Mouse (Mus musculus) limb, embryonic 14.5 days (tissue): ENCODE results near the gene Trpv2. TPM values are rescaled to one million over a fixed set of nuclear protein-coding genes. Genes with fewer than 3 reads are reported as not detected.

Experiments
- ATAC-seq: fragments of 200-750 bp; cut with Nextera tagmentation; 2 replicates; pipeline ENCODE4 v1.8.0; 2017; ENCODE audit warnings: low read depth, moderate number of reproducible peaks, moderate TSS enrichment; ENCODE audit not compliant: low FRiP score
- DNase-seq: peaks from one replicate; pipeline ENCODE4 v3.0.0-alpha.2; 2015; ENCODE audit warnings: low spot score
- H3K27ac ChIP-seq: fragments of 300-500 bp; sonication (generic); replicated peaks from 2 replicates; pipeline ENCODE4 v1.5.1; 2014; ENCODE audit warnings: low read depth, mild to moderate bottlenecking, low read length, moderate library complexity, mixed read lengths
- H3K27me3 ChIP-seq: fragments of 300-500 bp; sonication (generic); 2 replicates; pipeline ENCODE4 v1.6.1; 2014; ENCODE audit warnings: low read length, mixed read lengths; ENCODE audit not compliant: control insufficient read depth, insufficient read depth
- H3K36me3 ChIP-seq: fragments of 300-500 bp; sonication (generic); 2 replicates; pipeline ENCODE4 v1.6.1; 2014; ENCODE audit warnings: mild to moderate bottlenecking, low read length, moderate library complexity, mixed read lengths; ENCODE audit not compliant: control insufficient read depth, insufficient read depth
- H3K4me1 ChIP-seq: fragments of 300-500 bp; sonication (generic); 2 replicates; pipeline ENCODE4 v1.6.1; 2014; ENCODE audit warnings: antibody characterized with exemption, low read length, mixed read lengths; ENCODE audit not compliant: control insufficient read depth, insufficient read depth
- H3K4me2 ChIP-seq: fragments of 300-500 bp; sonication (generic); replicated peaks from 2 replicates; pipeline ENCODE4 v1.6.1; 2014; ENCODE audit warnings: low read depth, mild to moderate bottlenecking, low read length, moderate library complexity; ENCODE audit not compliant: severe bottlenecking
- H3K4me3 ChIP-seq: fragments of 300-500 bp; sonication (generic); replicated peaks from 2 replicates; pipeline ENCODE4 v1.5.1; 2014; ENCODE audit warnings: low read length
- H3K9ac ChIP-seq: fragments of 300-500 bp; sonication (generic); 2 replicates; pipeline ENCODE4 v1.6.1; 2014; ENCODE audit warnings: mild to moderate bottlenecking, low read depth, low read length, moderate library complexity; ENCODE audit not compliant: severe bottlenecking
- H3K9me3 ChIP-seq: fragments of 300-500 bp; sonication (generic); 2 replicates; pipeline ENCODE4 v1.6.1; 2016; ENCODE audit warnings: low read length; ENCODE audit not compliant: control insufficient read depth
- POLR2A ChIP-seq: fragments of 200-500 bp; IDR thresholded peaks from 2 replicates; pipeline ENCODE4 v1.8.0; 2012; ENCODE audit warnings: inconsistent platforms, mild to moderate bottlenecking, moderate library complexity, borderline replicate concordance; ENCODE audit not compliant: insufficient read depth, insufficient read length; ENCODE audit errors: extremely low read depth
- WGBS: fragments of 180-500 bp; shearing (Covaris S2); extraction: QIAGEN DNeasy Blood & Tissue Kit; methylation state at CpG from one replicate; pipeline ENCODE4 v1.1.7; 2014; 5-methylcytosine and 5-hydroxymethylcytosine counted together
- polyA plus RNA-seq, 2 experiments: library from polyadenylated mRNA; depleted of rRNA in 1 of 2; stranded (reverse) in 1 of 2; unstranded in 1 of 2; fragments of >200 nt; fragmentation: Nextera tagmentation in 1 of 2; extraction: Ambion mirVana in 1 of 2; gene quantifications; 2 replicates each; pipeline versions ENCODE4 v1.2.1 to v1.2.3; 2012 to 2014

Trpv2 gene
- polyA plus RNA-seq, 2 experiments = 2.7 to 2.9 TPM

DNA sequence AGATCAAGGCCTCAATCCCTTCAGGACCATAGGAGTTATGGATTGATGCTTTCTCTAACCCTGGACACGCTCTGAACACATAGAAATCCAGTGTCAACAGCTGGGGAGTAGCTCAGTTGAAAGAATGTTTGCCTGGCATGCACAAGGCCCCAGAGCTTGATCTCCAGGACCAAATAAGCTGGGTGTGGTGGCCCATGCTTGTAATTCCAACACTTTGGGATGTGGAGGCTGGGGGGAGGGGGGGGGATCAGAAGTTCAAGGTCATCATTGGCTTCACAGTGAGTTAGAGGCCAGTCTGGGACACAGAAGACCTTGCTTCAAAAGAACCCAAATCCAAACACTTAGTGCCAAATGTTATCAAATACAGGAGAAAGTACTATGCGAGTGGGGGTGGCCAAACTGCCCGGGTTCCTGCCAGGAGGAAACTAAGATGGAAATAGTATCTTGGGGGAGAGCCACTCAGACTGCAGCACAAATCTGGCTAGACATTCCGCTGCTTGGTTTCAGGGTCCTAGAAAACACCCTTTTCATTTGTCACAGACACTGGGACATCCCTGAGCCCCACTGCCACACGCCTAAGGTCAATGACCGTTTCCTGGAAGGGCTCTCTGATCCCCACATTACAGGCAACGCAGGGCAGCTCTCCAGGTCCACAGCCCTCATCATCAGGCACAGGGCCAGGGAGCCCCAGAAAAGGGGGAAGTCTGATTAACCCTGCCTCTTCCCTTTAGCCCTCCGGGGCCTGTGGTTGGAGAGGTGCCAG is 71.6 kb downstream of the Trpv2 start:
- peaks cover 61% of the 10 kb centered on the region for H3K4me1 ChIP-seq

DNA sequence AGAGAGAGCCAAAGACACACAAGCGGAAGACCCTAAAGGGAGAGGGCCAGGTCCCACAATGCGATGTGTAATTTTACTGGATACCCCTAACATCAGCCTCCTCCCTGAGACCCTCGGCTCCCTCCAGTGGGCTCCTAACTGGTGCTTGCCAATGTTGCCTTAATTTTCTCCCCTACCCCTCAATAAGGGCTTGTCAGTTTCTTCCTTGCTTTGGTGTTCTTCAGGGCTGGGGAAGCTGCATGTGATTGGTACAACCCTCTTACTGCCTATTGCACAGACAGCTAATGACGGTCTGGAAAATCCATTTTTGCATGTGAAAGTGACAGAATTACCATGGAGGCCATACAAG is 72.2 kb downstream of the Trpv2 start:
- no peaks in the 10 kb centered on the region for H3K27me3 ChIP-seq

More for the DNA sequence above, 71.6 kb downstream of the Trpv2 start:
- WGBS = 20% methylated on average over 8 of the region's 8 CpGs
- peak overlapping the region; percentile 76 for H3K4me3 ChIP-seq
- DNase-seq (peak; percentile 59), ATAC-seq (0 out of 2 replicates have a peak, but pooled peaks have one; percentile 10)
- H3K9me3 ChIP-seq = no peaks in the 10 kb centered on the region
- 0 out of 2 replicates have a peak overlapping the region, but pooled peaks have one; percentile 34 for H3K9ac ChIP-seq
- H3K27ac ChIP-seq = peak overlapping the region; percentile 62
- H3K4me2 ChIP-seq = peak overlapping the region; percentile 90
- no peak for TF ChIP-seq POLR2A
- H3K27me3 ChIP-seq = no peaks in the 10 kb centered on the region
- H3K36me3 ChIP-seq = no peaks in the 10 kb centered on the region

DNA sequence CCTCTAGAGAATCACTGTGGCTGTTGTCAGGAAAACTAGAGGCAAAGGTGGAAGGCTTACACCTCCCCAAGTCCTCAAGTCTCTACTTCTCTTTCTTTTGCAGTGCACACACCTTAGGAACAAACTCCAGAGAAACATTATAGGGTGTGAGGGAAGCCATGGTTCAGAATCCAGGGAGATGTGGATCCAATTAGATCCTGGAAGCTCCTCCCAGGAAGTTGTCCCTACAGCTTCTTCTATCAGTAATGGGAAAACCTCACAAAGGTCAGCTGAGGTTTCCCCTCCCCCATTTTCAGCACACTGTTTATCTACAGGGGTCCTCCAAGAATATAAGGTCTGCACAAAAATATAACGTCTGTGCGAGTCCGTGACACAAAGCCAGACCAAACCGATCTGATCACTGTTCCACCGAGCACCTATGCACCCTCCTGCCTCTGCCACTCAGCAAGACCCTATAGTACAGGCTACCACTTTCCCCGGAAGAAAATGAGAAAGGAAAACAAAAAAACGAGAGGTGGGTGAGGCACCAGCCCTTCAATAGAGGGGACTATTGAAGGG is 72.8 kb downstream of the Trpv2 start:
- peaks cover 61% of the 10 kb centered on the region for H3K4me1 ChIP-seq
- DNase-seq (no peak), ATAC-seq (no peak)
- H3K27me3 ChIP-seq = no peaks in the 10 kb centered on the region
- peak overlapping the region; percentile 90 for H3K4me2 ChIP-seq
- H3K9me3 ChIP-seq = no peaks in the 10 kb centered on the region
- H3K9ac ChIP-seq = peak overlapping the region; percentile 80; the same call in 1 of the 2 replicates
- H3K36me3 ChIP-seq = no peaks in the 10 kb centered on the region
- TF ChIP-seq POLR2A = no peak
- H3K27ac ChIP-seq = peak overlapping the region; percentile 62
- WGBS = 39% methylated on average over 7 of the region's 7 CpGs
- H3K4me3 ChIP-seq = peak overlapping the region; percentile 76

More for the DNA sequence above, 72.2 kb downstream of the Trpv2 start:
- no peak for TF ChIP-seq POLR2A
- Histone ChIP-seq H3K9ac (0 out of 2 replicates have a peak overlapping the region, but pooled peaks have one; percentile 34), H3K4me1 (peaks cover 61% of the 10 kb centered on the region), H3K4me2 (peak overlapping the region; percentile 90), H3K4me3 (peak overlapping the region; percentile 76), H3K9me3 (no peaks in the 10 kb centered on the region), H3K36me3 (no peaks in the 10 kb centered on the region), H3K27ac (peak overlapping the region; percentile 62)
- 17% methylated on average over 4 of the region's 4 CpGs for WGBS
- ATAC-seq (no peak), DNase-seq (no peak)

DNA sequence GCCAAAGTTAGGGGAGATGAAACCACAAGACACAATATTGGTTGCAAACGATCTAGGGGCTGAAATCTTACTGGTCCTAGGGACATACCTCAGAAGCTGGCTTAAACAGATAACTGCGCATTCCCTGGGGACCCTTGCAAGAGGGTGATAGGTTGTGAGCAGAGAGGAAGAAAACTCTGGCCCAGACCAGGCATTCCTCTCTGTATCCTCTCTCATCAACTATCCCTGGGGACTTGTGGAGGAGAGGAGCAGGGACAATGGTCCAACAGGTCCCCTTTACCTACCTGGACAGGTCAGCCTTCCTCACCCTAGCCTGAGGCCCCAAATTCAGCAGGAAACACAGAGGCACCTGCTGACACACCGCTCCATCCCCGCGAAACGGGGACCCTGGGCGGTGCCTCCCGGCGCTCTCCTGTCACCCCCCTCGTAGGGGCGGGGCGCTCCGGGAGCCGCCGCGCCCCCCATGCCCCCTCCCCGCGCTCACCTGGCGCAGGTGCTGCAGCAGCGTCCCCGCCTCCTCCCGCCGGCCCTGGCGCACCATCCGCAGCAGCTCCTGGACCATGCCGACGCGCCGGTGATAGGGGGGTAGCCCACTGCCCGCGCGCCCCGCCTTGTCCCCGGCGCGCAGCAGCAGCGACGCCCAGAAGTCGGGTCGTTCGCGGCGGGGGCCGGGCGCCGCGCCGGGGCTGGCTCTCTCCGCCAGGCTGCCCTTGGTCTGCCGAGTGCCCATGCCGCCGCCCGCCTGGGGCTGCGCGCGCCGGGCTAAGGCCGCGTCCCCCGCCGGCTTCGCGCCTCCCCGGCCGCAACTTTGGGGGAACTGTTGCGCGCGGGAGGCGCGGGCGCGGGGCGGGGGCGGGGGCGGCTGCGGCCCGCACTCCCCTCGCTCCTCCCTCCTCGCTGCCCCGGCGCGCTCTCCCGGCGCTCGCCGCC is 73.6 kb downstream of the Trpv2 start, which contains the start of gene Lrrc75a:
TSS of gene Lrrc75a (minus strand) at position 863 of the 930 bp plus-strand sequence.
- H3K9ac ChIP-seq = peak within 1 kb of the TSS; percentile 80
- H3K27me3 ChIP-seq = no peaks in the 10 kb centered on the region
- no peak for TF ChIP-seq POLR2A
- 1% methylated on average over 26 of the region's 86 CpGs for WGBS
- H3K9me3 ChIP-seq = no peaks in the 10 kb centered on the region
- peak; percentile 41 for ATAC-seq
- no peaks in the 10 kb centered on the region for H3K36me3 ChIP-seq
- H3K4me1 ChIP-seq = peaks cover 56% of the 10 kb centered on the region
- H3K4me3 ChIP-seq = peak within 1 kb of the TSS; percentile 76
- peak within 1 kb of the TSS; percentile 85 for H3K27ac ChIP-seq
- DNase-seq = no peak
- peak within 1 kb of the TSS; percentile 90 for H3K4me2 ChIP-seq
